Mouse (Mus musculus) right cerebral cortex, postnatal 25 days (tissue): Measurements from ENCODE around the gene Notum.

ENCODE experiments used
- DNase-seq: peaks from one replicate; pipeline ENCODE4 v3.0.0; 2022

Notum gene

DNA sequence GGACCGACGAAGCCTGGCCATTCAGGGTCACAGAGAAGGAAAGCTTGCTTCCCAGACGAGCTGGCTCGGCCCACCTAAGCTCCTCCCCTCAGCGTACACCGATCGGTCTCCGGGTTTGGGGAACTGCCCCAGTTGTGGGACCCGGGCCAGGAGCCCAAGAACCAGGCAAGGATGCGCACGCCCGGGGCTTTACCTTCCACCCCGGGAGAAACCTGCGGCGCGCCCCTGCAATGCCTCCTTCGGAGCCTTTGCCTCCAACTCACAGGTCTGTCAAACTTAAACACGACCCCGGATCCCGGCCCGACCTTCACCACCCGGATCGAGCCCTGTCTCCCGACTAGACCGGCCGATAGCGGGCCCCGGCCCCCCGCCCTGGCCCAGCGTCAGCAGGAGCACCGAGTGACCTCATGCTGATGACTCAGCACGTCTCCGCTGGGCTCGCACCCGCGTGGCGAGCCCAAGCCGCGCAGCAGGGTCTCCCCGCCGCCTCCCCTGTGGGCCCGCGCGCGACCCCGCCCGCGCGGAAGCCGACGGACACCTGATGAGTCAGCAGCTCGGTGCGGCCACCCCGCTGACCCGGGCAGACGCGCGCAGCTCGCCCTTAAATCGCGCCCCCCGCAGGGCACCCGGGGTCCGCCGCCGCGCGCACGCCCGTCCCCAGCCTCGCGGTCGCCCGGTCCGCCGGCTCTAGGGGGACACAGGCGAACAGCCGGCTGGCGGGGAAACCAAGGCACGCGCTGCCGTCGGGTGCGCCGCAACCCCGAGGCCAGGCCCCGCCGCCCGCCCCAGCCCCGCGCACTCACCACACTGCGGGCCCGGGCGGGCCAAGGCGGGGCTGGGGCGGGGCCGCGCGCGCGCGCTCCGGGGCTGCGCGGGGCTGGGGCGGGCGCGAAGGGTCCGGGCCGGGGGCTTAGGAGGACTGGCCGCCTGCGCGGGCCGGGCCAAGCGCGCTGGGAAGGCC is 28.1 kb downstream of the Notum start:
- peak; percentile 61 for DNase-seq

DNA sequence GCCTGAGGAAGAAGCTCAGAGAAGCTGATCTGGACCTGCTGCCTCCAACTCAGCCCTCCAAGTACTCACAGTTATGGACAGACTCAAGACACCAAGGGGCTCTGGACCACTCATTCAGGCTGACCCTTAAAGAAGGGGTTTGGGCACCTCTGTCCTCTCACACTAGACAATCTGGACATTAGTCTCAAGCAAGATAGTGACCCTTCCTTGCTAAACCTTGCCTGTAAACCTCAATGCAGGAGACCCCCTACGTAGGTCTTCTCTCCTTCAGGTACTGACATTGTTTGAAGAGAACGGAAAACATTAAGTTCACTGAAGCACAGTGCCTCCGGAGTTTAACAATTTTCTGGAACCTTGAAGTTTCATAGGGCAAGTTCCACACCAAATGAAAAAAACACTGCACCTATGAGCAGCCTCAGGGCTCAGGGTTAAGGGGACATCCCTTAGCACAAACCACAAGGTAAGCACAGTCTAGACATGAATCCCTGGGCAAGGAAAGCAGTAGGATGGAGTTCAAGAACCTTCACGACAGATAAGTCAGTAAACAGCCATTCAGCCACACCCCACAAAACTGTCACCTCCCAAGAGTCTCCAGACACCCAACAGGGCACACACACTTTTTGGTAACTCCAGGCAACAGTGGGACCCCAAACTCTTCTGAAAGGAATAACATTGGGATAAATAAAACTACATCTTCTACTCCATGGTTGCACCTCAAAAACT is 29.1 kb downstream of the Notum start:
- DNase-seq, result no peak

GRCm38 (mm10) chr11:120630881-120631725 is 29.9 kb downstream of the Notum start:
- DNase-seq, result no peak

DNA sequence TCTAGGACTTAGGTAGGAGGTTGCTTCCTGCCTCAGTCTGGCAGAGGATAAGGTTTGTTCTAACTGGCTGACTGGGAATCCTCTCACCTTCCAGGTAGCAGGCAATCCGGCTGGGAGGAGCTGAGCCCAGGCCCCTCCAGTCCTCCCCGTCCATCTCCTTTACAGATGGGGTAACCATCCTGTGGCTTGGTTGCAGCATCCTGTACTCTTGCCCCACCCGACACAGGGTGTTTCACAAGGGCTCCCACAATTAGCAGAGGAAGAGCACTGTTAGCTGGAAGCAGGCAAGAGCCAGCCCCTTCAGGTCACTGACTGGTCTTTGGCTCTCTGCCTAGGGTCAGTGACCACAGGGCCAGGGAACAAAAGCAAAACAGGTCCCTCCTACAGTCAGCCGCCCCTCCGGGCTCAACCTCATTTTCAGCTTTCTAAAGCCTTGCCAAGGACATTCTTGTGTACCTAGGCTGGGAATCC is 30.5 kb downstream of the Notum start:
- no peak for DNase-seq

DNA sequence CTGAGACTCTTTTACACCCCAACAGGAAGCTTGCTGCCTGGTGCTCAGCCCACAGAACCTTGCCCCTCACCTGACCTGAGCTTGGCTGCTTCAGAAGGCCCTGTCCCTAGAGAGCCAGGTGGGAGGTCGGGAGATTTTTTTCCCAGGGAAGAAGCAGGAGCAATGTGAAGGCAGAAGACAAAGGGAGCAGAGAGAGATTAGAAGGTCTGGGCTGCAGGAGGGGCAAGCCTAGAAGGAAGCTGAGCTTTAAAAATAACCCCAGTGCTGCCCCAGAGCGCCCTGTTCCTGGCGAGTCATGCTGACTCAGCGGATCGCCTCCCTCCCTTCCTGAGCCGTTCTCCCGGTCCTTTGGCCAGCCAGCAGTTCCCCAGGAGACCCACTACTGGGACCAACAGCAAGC is 31.1 kb downstream of the Notum start:
- DNase-seq, result no peak

DNA sequence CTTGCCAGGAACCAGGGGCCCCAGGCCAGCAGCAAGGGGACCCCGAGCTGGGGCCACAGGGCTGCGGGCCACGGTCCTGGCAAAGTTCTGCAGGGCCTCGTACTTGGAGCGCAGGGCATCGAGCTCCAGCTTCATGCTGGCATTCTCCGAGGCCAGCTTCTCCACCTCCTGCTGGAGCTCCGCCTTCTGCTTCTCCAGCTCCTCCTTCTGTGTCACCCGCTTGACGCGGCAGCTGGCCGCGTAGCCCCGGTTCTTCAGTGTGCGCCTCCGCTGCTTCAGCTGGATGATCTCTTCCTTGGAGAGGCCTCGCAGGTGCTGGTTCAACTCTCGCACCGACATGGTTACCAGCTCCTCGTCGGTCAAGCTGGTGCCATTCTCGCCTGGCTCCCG is 31.6 kb downstream of the Notum start:
- DNase-seq, result no peak

DNA sequence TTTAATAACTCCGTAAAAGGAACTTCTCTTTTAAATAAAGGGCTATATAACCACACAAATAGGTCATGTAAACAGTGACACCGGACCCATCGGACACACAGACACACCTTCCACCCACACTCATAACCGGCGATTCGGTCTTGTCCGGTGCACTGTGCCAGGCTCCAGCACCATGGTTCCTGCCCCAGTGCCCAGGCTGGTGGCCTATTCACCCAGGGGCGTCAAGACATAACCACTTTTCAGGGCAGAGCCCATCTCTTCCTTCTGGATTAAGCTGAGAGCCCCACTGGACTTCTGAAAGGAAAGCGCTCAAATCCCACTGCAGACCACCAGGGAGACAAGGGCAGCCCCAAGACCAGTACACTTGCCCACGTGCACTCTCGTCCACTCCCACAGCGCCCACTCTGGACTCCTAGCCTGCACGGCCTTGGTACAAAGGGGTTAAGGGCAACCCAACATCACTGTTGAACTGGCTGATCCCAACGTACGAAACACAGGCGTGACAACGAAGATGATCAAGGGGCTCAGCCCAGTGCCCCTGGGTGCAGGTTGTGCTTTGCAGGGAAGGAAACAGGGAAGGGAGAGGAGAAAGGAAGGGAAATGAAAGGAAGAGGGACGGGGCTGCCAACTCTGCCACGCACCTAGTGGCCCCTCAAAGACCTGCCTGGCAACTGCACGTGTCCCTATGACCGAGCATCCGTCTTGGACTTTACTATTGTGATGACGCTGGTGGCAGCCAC is 32.2 kb downstream of the Notum start:
- DNase-seq, result no peak

GRCm38 (mm10) chr11:120627468-120628300 is 33.3 kb downstream of the Notum start:
- DNase-seq, result no peak

GRCm38 (mm10) chr11:120626785-120627467 is 34.0 kb downstream of the Notum start:
- DNase-seq, result no peak

DNA sequence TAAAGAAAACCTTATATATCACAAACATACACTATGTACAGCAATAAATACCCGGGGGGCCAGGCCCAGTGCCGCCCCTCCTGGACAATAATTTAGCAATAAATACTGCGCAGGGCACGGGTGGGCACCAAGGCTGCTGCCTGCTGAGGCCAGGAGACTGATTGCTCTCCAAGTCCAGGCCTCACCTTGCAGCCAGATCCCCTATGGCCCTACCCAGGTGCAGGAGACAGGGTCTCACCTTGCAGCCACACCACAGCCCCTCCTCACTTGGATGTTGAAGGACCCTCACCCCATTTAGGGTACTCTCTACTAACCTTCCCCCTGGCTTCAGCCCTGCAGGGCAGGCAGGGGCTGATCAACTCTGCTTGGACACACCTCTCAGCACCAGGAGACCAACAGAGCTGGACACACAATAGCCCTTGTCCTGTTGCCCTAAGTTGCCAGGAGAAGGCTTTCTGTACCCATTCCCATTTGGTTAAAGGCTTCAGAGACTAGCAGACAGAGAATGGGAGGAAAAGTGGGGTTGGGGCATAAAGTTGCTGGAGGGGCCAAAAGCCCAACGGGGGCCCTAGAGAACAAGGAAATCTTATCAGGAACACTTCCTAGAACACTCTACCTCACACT is 35.7 kb downstream of the Notum start, which contains the start of gene Sirt7:
TSS of gene Sirt7 (minus strand) at position 89 of the 624 bp plus-strand sequence.
- no peak for DNase-seq

DNA sequence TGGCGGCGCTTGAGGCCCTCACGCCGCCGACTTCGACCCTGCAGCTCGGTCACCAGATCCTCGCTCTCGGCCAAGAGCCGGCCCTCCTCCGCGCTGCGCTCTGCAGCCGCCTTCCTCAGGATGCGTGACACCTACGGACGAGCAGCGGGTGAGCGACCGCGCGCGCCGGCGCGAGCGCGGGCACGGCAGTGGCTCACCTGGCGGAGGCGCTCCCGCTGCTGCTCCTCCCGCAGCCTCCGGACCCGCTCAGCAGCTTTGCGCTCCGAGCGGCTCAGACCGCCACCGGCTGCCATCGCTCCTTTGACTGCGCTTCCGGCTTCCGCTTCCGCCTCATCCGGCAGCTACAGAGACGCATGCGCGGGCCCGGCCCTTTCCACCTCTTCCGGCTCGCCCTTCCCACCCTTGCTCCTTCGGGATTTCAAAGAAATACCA is 36.3 kb downstream of the Notum start:
- peak; percentile 82 for DNase-seq

DNA sequence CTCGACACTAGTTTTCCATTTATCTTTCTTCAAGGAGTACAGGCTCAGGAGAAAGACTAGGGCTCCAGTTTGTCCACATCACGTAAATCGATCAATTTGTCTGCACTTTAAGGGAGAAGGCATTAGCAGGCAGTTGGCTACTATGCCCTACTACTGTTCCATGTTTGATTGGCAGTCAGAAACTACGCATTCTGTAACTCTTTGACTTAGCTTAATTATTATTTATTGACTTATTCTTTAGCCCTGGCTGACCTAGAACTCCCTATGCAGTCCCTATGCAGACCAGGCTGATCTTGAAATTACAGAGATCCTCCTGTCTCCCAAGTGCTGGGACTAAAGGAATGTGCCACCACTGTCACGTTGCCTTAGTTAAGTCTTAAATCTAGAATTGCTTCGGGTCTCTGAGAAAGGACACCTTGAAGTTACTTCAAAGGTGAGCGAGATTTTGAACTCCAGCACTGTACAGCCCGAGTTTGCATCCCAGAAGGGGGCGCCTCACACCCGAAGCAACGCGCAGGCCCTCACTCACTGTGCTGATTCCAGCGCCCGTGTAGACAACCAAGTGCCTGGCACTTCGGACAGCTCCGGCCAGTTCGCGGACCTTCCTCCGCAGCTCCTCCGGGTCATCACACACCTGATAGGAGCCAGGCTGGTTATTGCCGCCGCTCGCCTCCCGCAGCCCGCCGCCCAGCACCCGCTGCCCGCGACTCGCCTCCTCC is 36.9 kb downstream of the Notum start:
- DNase-seq, result peak; percentile 53

DNA sequence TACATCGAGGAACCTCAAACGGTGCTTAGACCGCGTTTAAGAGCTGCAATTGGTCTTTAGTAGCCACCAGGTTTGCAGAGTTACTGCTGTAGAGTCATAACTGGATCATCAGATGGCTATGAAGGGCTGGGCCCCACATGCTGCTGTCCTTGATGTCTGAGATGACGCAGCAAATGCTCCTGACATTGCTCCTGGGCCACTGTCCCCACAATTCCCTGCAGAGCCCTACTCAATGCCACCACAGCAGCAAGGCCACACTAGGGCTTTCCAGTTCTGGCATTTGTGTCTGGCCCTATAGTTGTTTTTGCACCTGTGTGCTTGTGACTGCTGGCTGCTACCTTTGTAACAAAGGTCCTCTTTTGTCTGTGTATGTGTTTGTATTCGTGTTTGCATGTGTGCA is 38.2 kb downstream of the Notum start:
- DNase-seq, result no peak

GRCm38 (mm10) chr11:120620195-120620594 is 40.8 kb downstream of the Notum start:
- DNase-seq, result no peak

GRCm38 (mm10) chr11:120618619-120619535 is 42.1 kb downstream of the Notum start:
- DNase-seq, result no peak

- peak; percentile 94 for DNase-seq
Observed at GRCm38 (mm10) chr11:120617519-120618112, 43.4 kb downstream of the Notum start, which contains the start of gene Pcyt2. Gene Pcyt2 (minus strand): TSS chr11:120617936.

DNA sequence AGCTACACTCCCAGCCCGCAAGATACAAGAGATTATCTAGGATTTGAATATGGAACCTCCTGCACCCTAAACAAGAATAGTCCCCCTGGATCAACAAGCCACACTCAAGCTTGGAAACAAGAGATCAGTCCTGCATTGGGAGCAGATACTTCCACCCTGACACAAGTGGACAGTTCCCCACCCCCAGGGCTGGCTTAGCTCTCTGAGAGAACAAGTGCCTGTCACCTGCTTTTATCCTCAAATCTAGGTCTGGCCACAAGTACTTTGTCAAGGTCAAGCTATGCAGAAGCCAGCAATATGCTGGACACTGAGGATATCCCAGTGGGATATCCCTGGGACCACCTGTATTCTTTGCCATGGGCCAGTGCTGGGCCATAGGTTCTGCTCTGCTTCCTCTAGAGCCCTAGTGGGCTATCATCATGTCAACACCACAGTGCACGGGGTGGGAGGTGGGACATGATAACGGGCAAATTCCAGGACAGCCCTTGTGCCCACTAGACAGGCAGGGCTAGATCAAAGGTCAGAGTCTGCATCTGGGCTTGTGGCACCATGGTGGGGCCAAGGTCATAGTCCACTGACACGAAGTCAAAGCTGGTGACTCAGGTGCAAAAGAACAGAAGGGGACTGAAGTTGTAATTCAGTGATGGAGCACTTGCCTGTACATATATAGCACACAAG is 44.2 kb downstream of the Notum start:
- no peak for DNase-seq
